Mouse (Mus musculus): ENCODE measurements around the gene Chst11. TPM values are rescaled to one million over a fixed set of nuclear protein-coding genes. Genes with fewer than 3 reads are reported as not detected.
"Not testable (repeated sequence)": the region's sequence is repeated elsewhere in the genome, so short reads cannot be mapped to it uniquely, and the experiment has no call there.

Gene Chst11
- polyA plus RNA-seq, 1 experiment from 2014 or later, result 1.6 TPM

DNA sequence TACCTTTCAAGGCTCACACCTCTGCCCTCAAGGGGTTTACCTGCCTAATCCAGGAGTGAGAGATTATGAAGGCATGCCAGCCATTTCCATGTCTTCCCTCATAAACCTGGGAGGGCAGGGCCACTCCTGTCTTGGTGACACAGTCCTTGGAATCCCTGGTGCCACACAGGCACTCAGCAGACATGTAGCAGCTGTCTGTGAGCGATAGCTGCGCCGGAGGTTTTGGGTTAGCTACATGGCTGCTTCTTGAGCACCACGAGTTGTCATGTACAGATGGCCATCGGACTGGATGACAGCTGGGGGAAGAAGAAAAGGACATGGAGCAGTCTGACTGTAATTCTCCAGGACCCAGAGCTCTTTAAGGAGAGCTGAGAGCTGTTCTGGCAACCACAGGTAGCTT, 129.3 kb downstream of the Chst11 start:
- H3K9me3 ChIP-seq (ENCODE audit: control insufficient read depth, low read length), result no peaks in the 10 kb centered on the region
- 96% methylated on average over 5 of the region's 5 CpGs for WGBS
- no peak overlapping the region for H3K4me2 ChIP-seq
- no peak overlapping the region for H3K4me3 ChIP-seq (ENCODE audit: low read depth, low read length)
- no peak overlapping the region for H3K27ac ChIP-seq (ENCODE audit: low read depth, low read length)
- H3K4me1 ChIP-seq (ENCODE audit: control insufficient read depth, insufficient read depth, low read length), result peaks cover 5% of the 10 kb centered on the region; the same call in 1 of the 2 replicates
- DNase-seq (ENCODE audit: low spot score, missing footprints) (no peak), ATAC-seq (ENCODE audit: low FRiP score) (no peak)
- H3K27me3 ChIP-seq (ENCODE audit: control insufficient read depth, insufficient read depth, low read length), result no peaks in the 10 kb centered on the region
- H3K36me3 ChIP-seq (ENCODE audit: control insufficient read depth, insufficient read depth, low read length), result no peaks in the 10 kb centered on the region
- no peak overlapping the region for H3K9ac ChIP-seq (ENCODE audit: low read length)

DNA sequence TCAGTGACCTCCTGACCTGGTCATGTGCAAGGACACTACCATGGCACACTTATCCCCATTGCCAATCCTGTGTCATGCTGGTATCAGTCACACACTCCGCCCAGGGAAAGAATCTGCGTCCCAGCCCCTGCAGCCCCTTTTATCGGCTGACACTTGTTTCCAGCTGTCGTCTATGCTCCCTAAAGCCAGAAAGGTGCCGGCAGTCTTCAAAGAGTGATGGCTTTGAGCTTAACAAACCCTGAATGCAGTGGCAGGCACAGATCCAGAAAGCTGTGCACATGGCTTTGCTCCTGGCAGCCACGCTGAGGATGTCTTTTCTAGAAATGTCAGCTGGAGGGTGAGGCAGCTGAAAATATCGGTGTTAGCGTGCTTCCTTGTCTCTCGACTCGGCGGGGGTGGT, 131.6 kb downstream of the Chst11 start:
- Histone ChIP-seq H3K4me1 (ENCODE audit: control insufficient read depth, insufficient read depth, low read length) (peaks cover 5% of the 10 kb centered on the region; the same call in 1 of the 2 replicates), H3K36me3 (ENCODE audit: control insufficient read depth, insufficient read depth, low read length) (no peaks in the 10 kb centered on the region), H3K9me3 (ENCODE audit: control insufficient read depth, low read length) (no peaks in the 10 kb centered on the region), H3K4me3 (ENCODE audit: low read depth, low read length) (no peak overlapping the region), H3K9ac (ENCODE audit: low read length) (no peak overlapping the region), H3K4me2 (no peak overlapping the region), H3K27ac (ENCODE audit: low read depth, low read length) (no peak overlapping the region), H3K27me3 (ENCODE audit: control insufficient read depth, insufficient read depth, low read length) (no peaks in the 10 kb centered on the region)
- ATAC-seq (ENCODE audit: low FRiP score) (no peak), DNase-seq (ENCODE audit: low spot score, missing footprints) (no peak)
- 44% methylated on average over 11 of the region's 11 CpGs for WGBS

DNA sequence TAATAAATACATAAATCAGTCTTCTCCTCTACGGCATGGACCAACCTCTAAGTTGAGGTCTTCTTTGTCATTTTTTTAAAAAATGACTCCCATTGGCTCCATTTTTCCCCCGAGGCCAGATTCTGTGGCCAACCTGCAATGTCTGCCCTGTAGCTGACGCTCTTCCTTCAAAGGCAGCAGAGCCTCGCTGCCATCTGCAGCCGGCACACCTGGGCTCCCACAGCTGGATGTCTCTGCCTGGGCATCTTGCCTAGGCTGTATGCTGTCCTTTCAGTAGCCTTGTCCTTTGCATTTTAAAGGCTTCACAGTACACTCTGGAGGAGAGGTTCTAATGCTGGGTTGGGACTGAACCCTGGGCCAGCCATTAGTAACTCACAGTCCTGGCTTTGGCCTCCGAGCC, 132.6 kb downstream of the Chst11 start:
- peaks cover 5% of the 10 kb centered on the region; the same call in 1 of the 2 replicates for H3K4me1 ChIP-seq (ENCODE audit: control insufficient read depth, insufficient read depth, low read length)
- ATAC-seq (ENCODE audit: low FRiP score) (no peak), DNase-seq (ENCODE audit: low spot score, missing footprints) (no peak)
- 81% methylated on average over 6 of the region's 6 CpGs for WGBS
- H3K4me2 ChIP-seq, result no peak overlapping the region
- H3K4me3 ChIP-seq (ENCODE audit: low read depth, low read length), result no peak overlapping the region
- H3K9ac ChIP-seq (ENCODE audit: low read length), result no peak overlapping the region
- no peak overlapping the region for H3K27ac ChIP-seq (ENCODE audit: low read depth, low read length)
- no peaks in the 10 kb centered on the region for H3K36me3 ChIP-seq (ENCODE audit: control insufficient read depth, insufficient read depth, low read length)
- no peaks in the 10 kb centered on the region for H3K9me3 ChIP-seq (ENCODE audit: control insufficient read depth, low read length)
- H3K27me3 ChIP-seq (ENCODE audit: control insufficient read depth, insufficient read depth, low read length), result no peaks in the 10 kb centered on the region

DNA sequence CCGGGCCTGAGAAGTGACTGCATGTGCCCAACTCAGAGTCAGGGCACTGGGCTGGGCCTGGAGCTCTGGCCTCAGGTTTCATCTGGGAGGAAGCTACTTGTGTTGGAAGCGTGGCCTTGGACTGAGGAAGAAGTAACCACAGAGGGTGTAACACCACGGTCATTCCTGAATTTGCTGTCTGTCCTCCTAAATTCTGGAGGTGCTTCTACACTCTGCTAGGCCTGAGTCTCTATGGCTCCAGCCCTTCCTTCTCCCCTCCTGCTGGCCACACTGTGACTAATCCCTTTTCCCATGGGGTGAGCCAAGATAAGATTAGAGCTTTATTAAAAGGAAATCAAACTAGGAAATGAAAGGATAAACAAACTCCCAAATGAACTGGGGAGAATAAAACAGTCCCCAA, 133.3 kb downstream of the Chst11 start:
- Histone ChIP-seq H3K9ac (ENCODE audit: low read length) (no peak overlapping the region), H3K4me1 (ENCODE audit: control insufficient read depth, insufficient read depth, low read length) (peaks cover 5% of the 10 kb centered on the region; the same call in 1 of the 2 replicates), H3K27me3 (ENCODE audit: control insufficient read depth, insufficient read depth, low read length) (no peaks in the 10 kb centered on the region), H3K36me3 (ENCODE audit: control insufficient read depth, insufficient read depth, low read length) (no peaks in the 10 kb centered on the region), H3K9me3 (ENCODE audit: control insufficient read depth, low read length) (no peaks in the 10 kb centered on the region), H3K4me3 (ENCODE audit: low read depth, low read length) (no peak overlapping the region), H3K27ac (ENCODE audit: low read depth, low read length) (no peak overlapping the region), H3K4me2 (no peak overlapping the region)
- DNase-seq (ENCODE audit: low spot score, missing footprints), result no peak
- 0 out of 2 replicates have a peak, but pooled peaks have one; percentile 30 for ATAC-seq (ENCODE audit: low FRiP score)
- 50% methylated on average over 3 of the region's 3 CpGs for WGBS

DNA sequence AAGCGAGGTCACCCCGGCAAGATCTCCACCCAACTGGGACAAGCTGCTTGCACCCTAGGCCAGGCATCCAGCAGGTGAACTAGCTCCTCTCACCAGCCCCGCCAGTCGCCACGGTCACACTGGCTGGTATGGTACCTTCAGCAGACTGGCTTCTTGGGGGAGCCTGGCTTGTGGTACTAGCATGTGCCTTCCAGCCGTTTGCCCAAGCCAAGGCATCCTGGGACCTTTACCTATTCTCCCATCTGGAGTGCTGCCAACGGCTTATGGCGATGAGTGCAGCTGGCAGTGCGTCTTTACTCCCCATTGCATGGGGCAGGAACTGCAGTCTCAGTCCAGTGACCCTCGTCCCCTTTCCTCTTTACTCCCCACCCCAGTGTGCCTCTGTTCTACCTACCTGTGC, 133.7 kb downstream of the Chst11 start:
- no peaks in the 10 kb centered on the region for H3K9me3 ChIP-seq (ENCODE audit: control insufficient read depth, low read length)
- 59% methylated on average over 10 of the region's 10 CpGs for WGBS
- ATAC-seq (ENCODE audit: low FRiP score), result no peak

DNA sequence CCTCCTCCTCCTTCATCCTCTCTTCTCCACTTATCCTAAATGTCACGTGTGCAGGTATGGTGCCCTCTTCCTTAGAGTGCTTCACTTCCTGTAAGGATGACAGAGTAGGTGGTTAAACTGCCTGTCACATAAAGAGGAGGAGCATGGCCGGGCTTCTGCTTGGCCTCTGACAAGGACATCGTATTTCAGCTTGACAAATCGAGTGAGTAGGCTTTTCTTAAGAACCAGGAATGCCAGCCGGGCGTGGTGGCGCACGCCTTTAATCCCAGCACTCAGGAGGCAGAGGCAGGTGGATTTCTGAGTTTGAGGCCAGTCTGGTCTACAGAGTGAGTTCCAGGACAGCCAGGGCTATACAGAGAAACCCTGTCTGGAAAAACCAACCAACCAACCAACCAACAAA, 134.2 kb downstream of the Chst11 start:
- WGBS, result 90% methylated on average over 8 of the region's 8 CpGs
- DNase-seq (ENCODE audit: low spot score, missing footprints); H3K27ac ChIP-seq (ENCODE audit: low read depth, low read length); H3K4me2 ChIP-seq; H3K4me3 ChIP-seq (ENCODE audit: low read depth, low read length); H3K36me3 ChIP-seq (ENCODE audit: control insufficient read depth, insufficient read depth, low read length); H3K9ac ChIP-seq (ENCODE audit: low read length); H3K27me3 ChIP-seq (ENCODE audit: control insufficient read depth, insufficient read depth, low read length); H3K4me1 ChIP-seq (ENCODE audit: control insufficient read depth, insufficient read depth, low read length); H3K9me3 ChIP-seq (ENCODE audit: control insufficient read depth, low read length); ATAC-seq (ENCODE audit: low FRiP score): not testable (repeated sequence)

More for the DNA sequence above, 133.7 kb downstream of the Chst11 start:
- H3K4me3 ChIP-seq (ENCODE audit: low read depth, low read length), result no peak overlapping the region
- no peak for DNase-seq (ENCODE audit: low spot score, missing footprints)
- no peaks in the 10 kb centered on the region for H3K27me3 ChIP-seq (ENCODE audit: control insufficient read depth, insufficient read depth, low read length)
- H3K9ac ChIP-seq (ENCODE audit: low read length), result no peak overlapping the region
- no peak overlapping the region for H3K27ac ChIP-seq (ENCODE audit: low read depth, low read length)
- H3K4me2 ChIP-seq, result no peak overlapping the region
- no peaks in the 10 kb centered on the region for H3K36me3 ChIP-seq (ENCODE audit: control insufficient read depth, insufficient read depth, low read length)
- peaks cover 5% of the 10 kb centered on the region; the same call in 1 of the 2 replicates for H3K4me1 ChIP-seq (ENCODE audit: control insufficient read depth, insufficient read depth, low read length)

DNA sequence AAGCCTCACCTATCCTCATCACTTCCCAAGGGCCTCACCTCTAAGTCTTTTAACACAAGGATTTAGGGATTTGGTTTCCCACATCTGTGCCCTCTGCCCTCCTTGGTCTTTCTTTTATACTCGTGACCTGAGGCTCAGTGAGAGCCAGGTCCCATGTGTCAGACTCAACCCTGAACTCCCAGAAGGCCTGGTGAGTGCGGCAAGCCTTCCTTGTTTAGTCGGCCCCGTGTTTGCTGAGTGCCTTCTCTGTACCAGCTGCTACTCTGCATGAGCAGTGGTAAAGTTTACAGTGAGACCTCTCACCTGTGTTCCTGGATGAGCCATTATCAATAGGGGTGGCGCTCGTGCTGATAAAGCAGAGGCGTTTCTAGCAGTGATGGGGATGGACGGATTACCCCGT, 134.6 kb downstream of the Chst11 start:
- WGBS, result 73% methylated on average over 9 of the region's 9 CpGs
- DNase-seq (ENCODE audit: low spot score, missing footprints), result no peak
- Histone ChIP-seq H3K9ac (ENCODE audit: low read length) (no peak overlapping the region), H3K9me3 (ENCODE audit: control insufficient read depth, low read length) (no peaks in the 10 kb centered on the region), H3K4me2 (no peak overlapping the region), H3K27ac (ENCODE audit: low read depth, low read length) (no peak overlapping the region), H3K27me3 (ENCODE audit: control insufficient read depth, insufficient read depth, low read length) (no peaks in the 10 kb centered on the region), H3K4me1 (ENCODE audit: control insufficient read depth, insufficient read depth, low read length) (peaks cover 5% of the 10 kb centered on the region; the same call in 1 of the 2 replicates), H3K36me3 (ENCODE audit: control insufficient read depth, insufficient read depth, low read length) (no peaks in the 10 kb centered on the region), H3K4me3 (ENCODE audit: low read depth, low read length) (no peak overlapping the region)
- no peak for ATAC-seq (ENCODE audit: low FRiP score)

DNA sequence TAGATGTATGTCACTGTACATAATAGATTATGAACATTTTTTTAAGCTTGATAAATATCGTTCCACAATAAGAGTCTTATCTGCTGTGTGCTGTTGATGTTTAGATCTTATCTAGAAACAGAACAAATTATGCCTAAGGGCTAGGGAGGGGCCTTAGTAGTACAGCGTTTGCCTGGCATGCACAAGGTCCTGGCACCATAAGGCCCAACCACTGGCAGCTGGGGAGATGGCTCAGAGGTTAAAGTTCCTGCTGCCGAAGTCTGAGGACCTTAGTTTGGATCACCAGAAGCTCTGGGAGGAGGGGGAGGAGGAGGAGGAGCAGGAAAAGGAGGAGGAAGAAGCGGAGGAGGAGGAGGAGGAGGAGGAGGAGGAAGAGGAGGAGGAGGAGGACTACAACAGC, 135.6 kb downstream of the Chst11 start:
- WGBS, result 86% methylated on average over 4 of the region's 4 CpGs

DNA sequence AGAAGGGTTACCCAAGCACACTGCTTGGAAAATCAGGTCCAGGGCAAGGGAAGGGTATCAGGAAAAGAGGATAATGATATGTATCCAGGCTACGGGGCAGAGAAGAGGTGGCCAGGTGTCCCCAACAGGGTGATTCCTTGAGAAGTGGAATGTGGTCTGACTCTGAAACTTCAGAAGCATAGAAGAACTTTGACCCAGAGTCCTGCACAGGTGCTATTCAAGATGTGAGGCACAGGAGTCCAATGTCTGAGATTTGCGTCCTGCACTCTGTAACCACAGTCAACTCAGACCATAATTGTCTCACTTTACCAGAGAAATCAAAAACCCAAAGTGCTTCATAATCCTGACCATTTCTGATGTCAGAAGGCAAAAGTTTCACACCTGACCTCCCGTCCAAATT, 139.3 kb downstream of the Chst11 start:
- Histone ChIP-seq H3K4me3 (ENCODE audit: low read depth, low read length) (no peak overlapping the region), H3K9me3 (ENCODE audit: control insufficient read depth, low read length) (no peaks in the 10 kb centered on the region), H3K4me2 (no peak overlapping the region), H3K4me1 (ENCODE audit: control insufficient read depth, insufficient read depth, low read length) (no peaks in the 10 kb centered on the region), H3K27ac (ENCODE audit: low read depth, low read length) (no peak overlapping the region), H3K27me3 (ENCODE audit: control insufficient read depth, insufficient read depth, low read length) (no peaks in the 10 kb centered on the region), H3K9ac (ENCODE audit: low read length) (no peak overlapping the region), H3K36me3 (ENCODE audit: control insufficient read depth, insufficient read depth, low read length) (no peaks in the 10 kb centered on the region)
- ATAC-seq (ENCODE audit: low FRiP score) (no peak), DNase-seq (ENCODE audit: low spot score, missing footprints) (no peak)
- WGBS, result 92% methylated on average over 3 of the region's 3 CpGs

More for the DNA sequence above, 135.6 kb downstream of the Chst11 start:
- Histone ChIP-seq H3K4me2 (no peak overlapping the region), H3K9me3 (ENCODE audit: control insufficient read depth, low read length) (no peaks in the 10 kb centered on the region), H3K9ac (ENCODE audit: low read length) (no peak overlapping the region), H3K4me1 (ENCODE audit: control insufficient read depth, insufficient read depth, low read length) (peaks cover 5% of the 10 kb centered on the region; the same call in 1 of the 2 replicates), H3K4me3 (ENCODE audit: low read depth, low read length) (no peak overlapping the region), H3K27me3 (ENCODE audit: control insufficient read depth, insufficient read depth, low read length) (no peaks in the 10 kb centered on the region), H3K36me3 (ENCODE audit: control insufficient read depth, insufficient read depth, low read length) (no peaks in the 10 kb centered on the region), H3K27ac (ENCODE audit: low read depth, low read length) (no peak overlapping the region)
- DNase-seq (ENCODE audit: low spot score, missing footprints) (no peak), ATAC-seq (ENCODE audit: low FRiP score) (no peak)

Data from midbrain, embryonic 11.5 days (tissue).